ENCODE assay signal across 15 mouse cellular contexts in genomic region chr10:104946372-104946771, GRCm38 (mm10).
"Had no signal": no experiment of that assay in that cellular context is flagged by ENCODE, and none has a peak within 500 bp of the region (broad histone marks: within the 10 kb centered on the region; RNA-seq: fewer than 3 reads in every experiment).

No protein-coding gene starts in this region.

- DNase-seq: lung, adult 18-20 months; lung, embryonic 14.5 days; lung, postnatal 10 days; lung, postnatal 36 days; right cerebral cortex, postnatal 14 days; spleen, adult 18-20 months; thymus, adult 18-20 months; thymus, postnatal 14 days; thymus, postnatal 36 days had no signal

- H3K4me3 ChIP-seq: megakaryocyte, embryonic 14.5 days; midbrain, embryonic 13.5 days; midbrain, embryonic 15.5 days; neural tube, embryonic 12.5 days had no signal

- ATAC-seq: midbrain, embryonic 13.5 days; midbrain, embryonic 15.5 days had no signal

- H3K27me3 ChIP-seq: megakaryocyte, embryonic 14.5 days; midbrain, embryonic 13.5 days; midbrain, embryonic 15.5 days; neural tube, embryonic 12.5 days had no signal

- H3K27ac ChIP-seq: macrophage; midbrain, embryonic 13.5 days; midbrain, embryonic 15.5 days; neural tube, embryonic 12.5 days had no signal

- H3K9ac ChIP-seq: lung, embryonic 14.5 days; midbrain, embryonic 13.5 days; midbrain, embryonic 15.5 days; neural tube, embryonic 12.5 days had no signal

- H3K4me2 ChIP-seq: lung, embryonic 14.5 days; midbrain, embryonic 11.5 days; midbrain, embryonic 13.5 days; midbrain, embryonic 15.5 days; neural tube, embryonic 12.5 days had no signal

- H3K9me3 ChIP-seq: megakaryocyte, embryonic 14.5 days; midbrain, embryonic 13.5 days; midbrain, embryonic 15.5 days; neural tube, embryonic 12.5 days had no signal

- H3K4me1 ChIP-seq: megakaryocyte, embryonic 14.5 days; midbrain, embryonic 13.5 days; midbrain, embryonic 15.5 days; neural tube, embryonic 12.5 days had no signal

- H3K36me3 ChIP-seq: midbrain, embryonic 13.5 days; midbrain, embryonic 15.5 days; neural tube, embryonic 12.5 days had no signal
